Mouse (Mus musculus) MEL (cell line): ENCODE measurements around the gene Jade2.

Experiments
- ELF1 ChIP-seq: IDR thresholded peaks from 2 replicates; pipeline ENCODE4 v1.6.1; 2014; ENCODE audit warnings: low read depth, mild to moderate bottlenecking, inconsistent platforms, low read length, improper control_type of control experiment, moderate library complexity
- POLR2A ChIP-seq, 2 experiments: IDR thresholded peaks; 2 replicates each; pipeline ENCODE4 v1.6.1; 2011 to 2012; ENCODE audit warnings: low read length in 2 of 2, mild to moderate bottlenecking in 2 of 2, control low read depth in 1 of 2, improper control_type of control experiment in 1 of 2, low read depth in 1 of 2, moderate library complexity in 1 of 2; ENCODE audit not compliant: control insufficient read depth in 1 of 2, insufficient read depth in 1 of 2, poor library complexity in 1 of 2
- RAD21 ChIP-seq: IDR thresholded peaks from 2 replicates; pipeline ENCODE4 v1.6.1; 2011; ENCODE audit warnings: mild to moderate bottlenecking, low read depth, low read length, improper control_type of control experiment
- SMC3 ChIP-seq: IDR thresholded peaks from 2 replicates; pipeline ENCODE4 v1.6.1; 2011; ENCODE audit warnings: low read depth, low read length, improper control_type of control experiment

- TF ChIP-seq POLR2A (IDR thresholded peaks at IDR 0.05; ENCODE audit: control insufficient read depth in 1 of 2, insufficient read depth in 1 of 2, low read depth in 1 of 2, low read length in 2 of 2, poor library complexity in 1 of 2) (no peak), ELF1 (no peak), RAD21 (no peak), SMC3 (no peak)
Measured at GRCm38 (mm10) chr11:51775507-51775906, 81.9 kb downstream of the Jade2 start.
